Mouse (Mus musculus) thymus, adult 2 months (tissue): ENCODE data around the gene Rps4x.

ENCODE experiments used
- CTCF ChIP-seq: fragments of 200-500 bp; IDR thresholded peaks from 2 replicates; pipeline ENCODE4 v1.5.1; 2012; ENCODE audit warnings: mild to moderate bottlenecking, control low read depth, low read length, moderate library complexity, borderline replicate concordance; ENCODE audit not compliant: control insufficient read depth, poor library complexity, insufficient read depth; ENCODE audit errors: extremely low read depth
- POLR2A ChIP-seq: fragments of 200-500 bp; IDR thresholded peaks from 2 replicates; pipeline ENCODE4 v1.6.1; 2012; ENCODE audit warnings: mild to moderate bottlenecking, low read length, control low read depth, moderate library complexity; ENCODE audit not compliant: control insufficient read depth, poor library complexity, insufficient read depth; ENCODE audit errors: extremely low read depth

DNA sequence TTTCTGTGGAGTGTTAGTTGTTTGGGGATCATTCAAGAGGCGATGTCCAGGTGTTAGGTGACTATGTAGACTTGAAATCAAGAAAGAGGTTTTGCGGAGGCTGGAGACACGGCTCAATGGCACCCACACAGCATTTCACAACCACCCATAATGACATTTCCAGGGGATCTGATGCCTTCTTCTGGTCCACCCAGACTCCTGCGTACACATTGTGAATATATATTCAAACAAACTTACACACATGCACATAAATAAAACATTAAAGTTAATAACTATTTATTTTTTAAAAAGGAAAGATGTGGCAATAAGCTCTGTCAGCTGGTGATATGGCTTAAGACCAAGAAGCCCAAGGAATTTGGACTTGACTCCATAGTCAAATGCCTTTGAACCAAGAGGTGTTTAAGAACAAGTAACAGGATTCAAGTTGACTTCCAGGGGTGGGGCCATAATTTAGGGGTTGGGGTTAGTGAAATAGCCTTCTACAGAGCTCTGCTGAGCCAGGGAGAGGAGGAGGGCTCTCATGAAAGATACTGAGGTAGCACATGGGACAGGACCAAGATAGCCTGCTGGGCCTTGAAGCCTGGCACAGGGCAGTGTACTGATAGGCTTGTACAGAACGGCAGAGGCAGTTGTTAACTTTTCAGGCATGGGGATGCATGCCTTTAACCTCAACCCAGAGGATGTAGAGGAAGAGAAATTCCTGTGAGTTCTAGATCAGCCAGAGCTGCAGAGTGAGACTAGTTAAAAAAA is 13.5 kb downstream of the Rps4x start:
- TF ChIP-seq CTCF (no peak), POLR2A (no peak)
